Mouse (Mus musculus) testis, adult 2 months (tissue): Measurements from ENCODE around the gene Slit3. TPM values are rescaled to one million over a fixed set of nuclear protein-coding genes. Genes with fewer than 3 reads are reported as not detected.

Experiments
- H3K27ac ChIP-seq: fragments of 200-500 bp; 2 replicates; pipeline ENCODE4 v1.5.1; 2012; ENCODE audit warnings: low read depth, low read length; ENCODE audit not compliant: control insufficient read depth, insufficient read depth
- H3K27me3 ChIP-seq: fragments of 200-500 bp; 2 replicates; pipeline ENCODE4 v1.6.1; 2012; ENCODE audit warnings: mild to moderate bottlenecking, low read length, moderate library complexity; ENCODE audit not compliant: control insufficient read depth, insufficient read depth
- H3K36me3 ChIP-seq: fragments of 200-500 bp; 2 replicates; pipeline ENCODE4 v1.6.1; 2012; ENCODE audit warnings: mild to moderate bottlenecking, low read length; ENCODE audit not compliant: control insufficient read depth, insufficient read depth
- H3K4me1 ChIP-seq: fragments of 200-500 bp; 2 replicates; pipeline ENCODE4 v1.6.1; 2012; ENCODE audit warnings: low read length; ENCODE audit not compliant: control insufficient read depth, insufficient read depth
- H3K4me3 ChIP-seq: fragments of 200-500 bp; 2 replicates; pipeline ENCODE4 v1.5.1; 2012; ENCODE audit warnings: low read depth, mild to moderate bottlenecking, low read length, moderate library complexity, mixed read lengths; ENCODE audit not compliant: control insufficient read depth
- CTCF ChIP-seq: fragments of 200-500 bp; IDR thresholded peaks from 2 replicates; pipeline ENCODE4 v1.5.1; 2012; ENCODE audit warnings: low read depth, mild to moderate bottlenecking, inconsistent platforms, low read length, moderate library complexity; ENCODE audit not compliant: control insufficient read depth, insufficient read depth, insufficient replicate concordance
- POLR2A ChIP-seq: fragments of 200-500 bp; IDR thresholded peaks from 2 replicates; pipeline ENCODE4 v1.6.1; 2012; ENCODE audit warnings: low read depth, mild to moderate bottlenecking, inconsistent platforms, low read length, moderate library complexity; ENCODE audit not compliant: control insufficient read depth
- polyA plus RNA-seq: library from polyadenylated mRNA; depleted of rRNA; stranded (reverse); fragments of >200 nt; gene quantifications from 2 replicates; pipeline ENCODE4 v1.2.3, GENCODE M21; 2012

Gene Slit3
- polyA plus RNA-seq, 1 experiment: 8.4 TPM

- H3K27me3 ChIP-seq: no peaks in the 10 kb centered on the region
- H3K4me3 ChIP-seq: no peak overlapping the region
- H3K4me1 ChIP-seq: peaks cover 2% of the 10 kb centered on the region
- no peaks in the 10 kb centered on the region for H3K36me3 ChIP-seq
- no peak overlapping the region for H3K27ac ChIP-seq
- TF ChIP-seq POLR2A (no peak), CTCF (no peak)
These were observed 259.7 kb downstream of the Slit3 start for GRCm38 (mm10) chr11:35380766-35381165.

- TF ChIP-seq POLR2A (no peak), CTCF (no peak)
- H3K27ac ChIP-seq: no peak overlapping the region
These were observed 264.4 kb downstream of the Slit3 start for GRCm38 (mm10) chr11:35385444-35385843.

GRCm38 (mm10) chr11:35387826-35388225, 266.8 kb downstream of the Slit3 start:
- Histone ChIP-seq H3K4me3 (no peak overlapping the region), H3K4me1 (peaks cover 4% of the 10 kb centered on the region), H3K27me3 (no peaks in the 10 kb centered on the region), H3K27ac (no peak overlapping the region), H3K36me3 (no peaks in the 10 kb centered on the region)
- no peak for TF ChIP-seq CTCF
- no peak for TF ChIP-seq POLR2A

More at GRCm38 (mm10) chr11:35385444-35385843, 264.4 kb downstream of the Slit3 start:
- no peak overlapping the region for H3K4me3 ChIP-seq
- H3K36me3 ChIP-seq: no peaks in the 10 kb centered on the region
- H3K27me3 ChIP-seq: no peaks in the 10 kb centered on the region
- peaks cover 4% of the 10 kb centered on the region for H3K4me1 ChIP-seq

- H3K36me3 ChIP-seq: no peaks in the 10 kb centered on the region
- no peak for TF ChIP-seq CTCF
- TF ChIP-seq POLR2A: no peak
- peaks cover 4% of the 10 kb centered on the region for H3K4me1 ChIP-seq
- no peaks in the 10 kb centered on the region for H3K27me3 ChIP-seq
- H3K27ac ChIP-seq: no peak overlapping the region
- H3K4me3 ChIP-seq: no peak overlapping the region
These were observed 267.4 kb downstream of the Slit3 start for GRCm38 (mm10) chr11:35388471-35388870.

GRCm38 (mm10) chr11:35389341-35389740, 268.3 kb downstream of the Slit3 start:
- Histone ChIP-seq H3K36me3 (no peaks in the 10 kb centered on the region), H3K27me3 (no peaks in the 10 kb centered on the region), H3K4me3 (no peak overlapping the region), H3K27ac (no peak overlapping the region), H3K4me1 (peaks cover 4% of the 10 kb centered on the region)
- TF ChIP-seq POLR2A (no peak), CTCF (no peak)

GRCm38 (mm10) chr11:35389780-35390435, 268.9 kb downstream of the Slit3 start:
- Histone ChIP-seq H3K27me3 (no peaks in the 10 kb centered on the region), H3K27ac (no peak overlapping the region), H3K4me1 (peaks cover 4% of the 10 kb centered on the region), H3K36me3 (no peaks in the 10 kb centered on the region), H3K4me3 (no peak overlapping the region)
- no peak for TF ChIP-seq POLR2A
- TF ChIP-seq CTCF: no peak

- Histone ChIP-seq H3K4me3 (no peak overlapping the region), H3K27ac (no peak overlapping the region), H3K36me3 (no peaks in the 10 kb centered on the region), H3K27me3 (no peaks in the 10 kb centered on the region), H3K4me1 (no peaks in the 10 kb centered on the region; the same call in 1 of the 2 replicates)
- TF ChIP-seq CTCF (no peak), POLR2A (no peak)
These were observed 272.8 kb downstream of the Slit3 start for GRCm38 (mm10) chr11:35393815-35394214.

- Histone ChIP-seq H3K27me3 (no peaks in the 10 kb centered on the region), H3K36me3 (no peaks in the 10 kb centered on the region), H3K4me1 (no peaks in the 10 kb centered on the region; the same call in 1 of the 2 replicates), H3K27ac (no peak overlapping the region), H3K4me3 (no peak overlapping the region)
- no peak for TF ChIP-seq CTCF
These were observed 274.4 kb downstream of the Slit3 start for GRCm38 (mm10) chr11:35395376-35395775.
